In genomic region chr1:130940065-130940687, GRCm38 (mm10) we compare ENCODE assay signal across 25 mouse cellular contexts. TPM values are rescaled to one million over a fixed set of nuclear protein-coding genes. Genes with fewer than 3 reads are reported as not detected.
DNase-seq lines count a peak whose midpoint lies in the region; ATAC-seq and TF ChIP-seq lines count a peak whose summit lies in the region.
"Had no signal": no experiment of that assay in that cellular context is flagged by ENCODE, and none has a peak within 500 bp of the region (broad histone marks: within the 10 kb centered on the region; RNA-seq: fewer than 3 reads in every experiment).

Il19 (minus strand) TSS chr1:130940115.

- no peaks in the 10 kb centered on the region for H3K36me3 ChIP-seq in embryonic facial prominence, embryonic 10.5 days (replicated peaks)
- H3K36me3 ChIP-seq in intestine, embryonic 16.5 days (ENCODE audit: control insufficient read depth, insufficient read depth, low read length): no peaks in the 10 kb centered on the region
- H3K36me3 ChIP-seq: embryonic facial prominence, embryonic 15.5 days; forebrain, embryonic 10.5 days; heart, embryonic 13.5 days; hindbrain, embryonic 13.5 days; intestine, embryonic 15.5 days had no signal

- no peak for TF ChIP-seq POLR2A in cerebellum, adult 2 months (IDR thresholded peaks at IDR 0.05; ENCODE audit: borderline replicate concordance, insufficient read depth, low read length)

- no peak within 1 kb of the TSS for H3K4me3 ChIP-seq in cerebellum, adult 2 months (replicated peaks; ENCODE audit: insufficient read depth, low read depth, low read length)
- H3K4me3 ChIP-seq in embryonic facial prominence, embryonic 10.5 days: no peak within 1 kb of the TSS
- no peak within 1 kb of the TSS for H3K4me3 ChIP-seq in intestine, embryonic 16.5 days (ENCODE audit: low read length)
- H3K4me3 ChIP-seq: embryonic facial prominence, embryonic 15.5 days; erythroblast, embryonic 14.5 days; forebrain, embryonic 10.5 days; heart, embryonic 13.5 days; hindbrain, embryonic 13.5 days; intestine, embryonic 15.5 days had no signal

- 21% methylated on average over 4 of the region's 4 CpGs for WGBS in cerebellum, adult 2 months
- WGBS in embryonic facial prominence, embryonic 10.5 days: 61% methylated on average over 4 of the region's 4 CpGs
- 58% methylated on average over 4 of the region's 4 CpGs for whole genome bisulfite sequencing in intestine, embryonic 16.5 days

- intact Hi-C loops in left cerebral cortex, postnatal 4 days (cut with DNase I): no loop called here

- ATAC-seq in intestine, embryonic 16.5 days: no peak
- ATAC-seq: activated CD4-positive, CD25-positive, alpha-beta regulatory T cell, adult 4 months; forebrain, embryonic 14.5 days; intestine, embryonic 15.5 days; Patski had no signal

- H3K4me2 ChIP-seq in intestine, embryonic 16.5 days (ENCODE audit: low read depth, low read length): no peak within 1 kb of the TSS
- H3K4me2 ChIP-seq: embryonic facial prominence, embryonic 15.5 days; heart, embryonic 13.5 days; hindbrain, embryonic 13.5 days; intestine, embryonic 15.5 days had no signal

- no peaks in the 10 kb centered on the region for H3K9me3 ChIP-seq in embryonic facial prominence, embryonic 10.5 days
- no peaks in the 10 kb centered on the region for H3K9me3 ChIP-seq in intestine, embryonic 16.5 days (ENCODE audit: control insufficient read depth, low read length)
- H3K9me3 ChIP-seq: embryonic facial prominence, embryonic 15.5 days; forebrain, embryonic 10.5 days; heart, embryonic 13.5 days; hindbrain, embryonic 13.5 days; intestine, embryonic 15.5 days had no signal

- no peak for TF ChIP-seq CTCF in cerebellum, adult 2 months (IDR thresholded peaks at IDR 0.05; ENCODE audit: borderline replicate concordance, insufficient read depth, low read depth, low read length)

- H3K4me1 ChIP-seq in cerebellum, adult 2 months (ENCODE audit: control insufficient read depth, insufficient read depth, low read length): peaks cover 15% of the 10 kb centered on the region; the same call in 1 of the 2 replicates
- peaks cover 46% of the 10 kb centered on the region for H3K4me1 ChIP-seq in embryonic facial prominence, embryonic 10.5 days
- 0 out of 2 replicates have a peak, but pooled peaks cover 2% of the 10 kb centered on the region for H3K4me1 ChIP-seq in intestine, embryonic 16.5 days (ENCODE audit: control insufficient read depth, insufficient read depth, low read length)
- H3K4me1 ChIP-seq: heart, embryonic 13.5 days; intestine, embryonic 15.5 days had no signal

- no peak within 1 kb of the TSS for H3K27ac ChIP-seq in cerebellum, adult 2 months (ENCODE audit: insufficient read depth, low read length)
- H3K27ac ChIP-seq in embryonic facial prominence, embryonic 10.5 days (replicated peaks): 0 out of 2 replicates have a peak within 1 kb of the TSS, but pooled peaks have one; percentile 24
- no peak within 1 kb of the TSS for H3K27ac ChIP-seq in intestine, embryonic 16.5 days (ENCODE audit: low read length)
- H3K27ac ChIP-seq: embryonic facial prominence, embryonic 15.5 days; forebrain, embryonic 10.5 days; heart, embryonic 13.5 days; hindbrain, embryonic 13.5 days; intestine, embryonic 15.5 days had no signal

- H3K27me3 ChIP-seq in cerebellum, adult 2 months (ENCODE audit: control insufficient read depth, insufficient read depth, low read length): no peaks in the 10 kb centered on the region
- no peaks in the 10 kb centered on the region for H3K27me3 ChIP-seq in embryonic facial prominence, embryonic 10.5 days (replicated peaks; ENCODE audit: low read depth, poor library complexity, severe bottlenecking)
- no peaks in the 10 kb centered on the region for H3K27me3 ChIP-seq in intestine, embryonic 16.5 days (replicated peaks; ENCODE audit: control insufficient read depth, insufficient read depth, low read length)
- H3K27me3 ChIP-seq: CH12.LX; embryonic facial prominence, embryonic 15.5 days; hindbrain, embryonic 13.5 days; intestine, embryonic 15.5 days; Patski had no signal

- DNase-seq in left cerebral cortex, postnatal 4 days: peak; percentile 29
- no peak for DNase-seq in left cerebral cortex, adult 18-20 months (ENCODE audit: low spot score in 2 of 2)
- peak; percentile 58 to 84 for DNase-seq in cerebellum, adult 2 months
- DNase-seq in cerebellum, postnatal 10 days: peak; percentile 73 to 83
- DNase-seq in embryonic facial prominence, embryonic 10.5 days (ENCODE audit: low spot score): no peak
- no peak for DNase-seq in yolk sac, embryonic 10.5 days (ENCODE audit: low spot score)
- DNase-seq in spleen, postnatal 36 days (ENCODE audit: low spot score in 2 of 2): no peak
- DNase-seq: adrenal gland, postnatal 14 days; gastrocnemius, postnatal 36 days; heart, adult 11 months; heart, postnatal 4 days; kidney, adult 2 months had no signal

- H3K9ac ChIP-seq in intestine, embryonic 16.5 days (ENCODE audit: low read depth, low read length): no peak within 1 kb of the TSS
- H3K9ac ChIP-seq: embryonic facial prominence, embryonic 15.5 days; heart, embryonic 13.5 days; hindbrain, embryonic 13.5 days; intestine, embryonic 15.5 days had no signal

RNA-seq across cellular contexts. Expression of gene Il19, which starts in this region (rescaled TPM):
- total RNA-seq in left cerebral cortex, postnatal 4 days (2021): not detected
- not detected for total RNA-seq in left cerebral cortex, adult 18-20 months (2021)
- 0.10 TPM in 1 of 2 replicates, not detected in the other for polyA plus RNA-seq in cerebellum, adult 2 months (2012; rRNA removed)
- 0.21 and 0.39 TPM in 2 replicates for polyA plus RNA-seq in embryonic facial prominence, embryonic 10.5 days (2016; fragmentation: Nextera tagmentation; extraction: Ambion mirVana)
- 0.20 TPM in 1 of 2 replicates, not detected in the other for polyA plus RNA-seq in intestine, embryonic 16.5 days (2015; fragmentation: Nextera tagmentation; extraction: Ambion mirVana)
- total RNA-seq: adrenal gland, adult 18-20 months; adrenal gland, postnatal 14 days; gastrocnemius, postnatal 36 days; heart, postnatal 4 days had no signal
- polyA plus RNA-seq: activated CD4-positive, CD25-positive, alpha-beta regulatory T cell, adult 4 months; embryonic facial prominence, embryonic 15.5 days; erythroblast, embryonic 14.5 days; forebrain, embryonic 10.5 days; forebrain, embryonic 14.5 days; heart, embryonic 13.5 days; heart, postnatal 0 days; hindbrain, embryonic 13.5 days; kidney, adult 2 months had no signal

Comparison
In these comparisons a context has a peak if more than half of its experiments do, and no peak if none do; other contexts are left out.
1. Peak in DNase-seq in left cerebral cortex, postnatal 4 days; RNA of the gene not detected or under 1 TPM.
2. Peak in DNase-seq in cerebellum, adult 2 months; RNA of the gene not detected or under 1 TPM.
3. DNase-seq: peak in cerebellum, postnatal 10 days (2 of 2); none in left cerebral cortex, adult 18-20 months (0 of 2), embryonic facial prominence, embryonic 10.5 days (single experiment), yolk sac, embryonic 10.5 days (single experiment) and spleen, postnatal 36 days (0 of 2).